Mouse (Mus musculus) midbrain, embryonic 14.5 days (tissue): ENCODE results near the gene Atf2. TPM values are rescaled to one million over a fixed set of nuclear protein-coding genes. Genes with fewer than 3 reads are reported as not detected.

ENCODE experiments used
- ATAC-seq: fragments of 200-750 bp; cut with Nextera tagmentation; 2 replicates; pipeline ENCODE4 v1.8.0; 2017; ENCODE audit warnings: moderate number of reproducible peaks, moderate library complexity; ENCODE audit not compliant: low FRiP score, low TSS enrichment
- DNase-seq: peaks from one replicate; pipeline ENCODE4 v3.0.0-alpha.2; 2015
- H3K27ac ChIP-seq: fragments of 300-500 bp; sonication (generic); replicated peaks from 2 replicates; pipeline ENCODE4 v1.5.1; 2014; ENCODE audit warnings: mild to moderate bottlenecking, low read depth, low read length, moderate library complexity
- H3K27me3 ChIP-seq: fragments of 300-500 bp; sonication (generic); 2 replicates; pipeline ENCODE4 v1.6.1; 2014; ENCODE audit warnings: low read length, control low read depth, mixed read lengths; ENCODE audit not compliant: control insufficient read depth, insufficient read depth
- H3K36me3 ChIP-seq: fragments of 300-500 bp; sonication (generic); 2 replicates; pipeline ENCODE4 v1.6.1; 2014; ENCODE audit warnings: low read length, control low read depth; ENCODE audit not compliant: control insufficient read depth, insufficient read depth
- H3K4me1 ChIP-seq: fragments of 300-500 bp; sonication (generic); 2 replicates; pipeline ENCODE4 v1.6.1; 2014; ENCODE audit warnings: mild to moderate bottlenecking, antibody characterized with exemption, low read length, control low read depth; ENCODE audit not compliant: control insufficient read depth, insufficient read depth
- H3K4me2 ChIP-seq: fragments of 300-500 bp; sonication (generic); 2 replicates; pipeline ENCODE4 v1.6.1; 2014; ENCODE audit warnings: mild to moderate bottlenecking, low read length, moderate library complexity
- H3K4me3 ChIP-seq: fragments of 300-500 bp; sonication (generic); replicated peaks from 2 replicates; pipeline ENCODE4 v1.5.1; 2014; ENCODE audit warnings: low read depth, low read length
- H3K9ac ChIP-seq: fragments of 300-500 bp; sonication (generic); replicated peaks from 2 replicates; pipeline ENCODE4 v1.6.1; 2014; ENCODE audit warnings: mild to moderate bottlenecking, low read length, moderate library complexity
- H3K9me3 ChIP-seq: fragments of 300-500 bp; sonication (generic); 2 replicates; pipeline ENCODE4 v1.6.1; 2016; ENCODE audit warnings: low read length, control low read depth, mixed read lengths; ENCODE audit not compliant: control insufficient read depth
- WGBS: fragments of 180-500 bp; shearing (Covaris S2); extraction: QIAGEN DNeasy Blood & Tissue Kit; methylation state at CpG from one replicate; pipeline ENCODE4 v1.1.7; 2014; 5-methylcytosine and 5-hydroxymethylcytosine counted together
- polyA plus RNA-seq: library from polyadenylated mRNA; unstranded; fragments of >200 nt; fragmentation: Nextera tagmentation; extraction: Ambion mirVana; gene quantifications from 2 replicates; pipeline ENCODE4 v1.2.1, GENCODE M21; 2014

Gene Atf2
- polyA plus RNA-seq, 1 experiment from 2014 or later, result 122 TPM

GRCm38 (mm10) chr2:73790332-73790731 is 102.1 kb downstream of the Atf2 start:
- DNase-seq (peak; percentile 58), ATAC-seq (no peak)
- H3K4me1 ChIP-seq, result no peaks in the 10 kb centered on the region
- no peaks in the 10 kb centered on the region for H3K27me3 ChIP-seq
- H3K9ac ChIP-seq, result no peak overlapping the region
- 76% methylated on average over 2 of the region's 2 CpGs for WGBS
- H3K9me3 ChIP-seq, result no peaks in the 10 kb centered on the region
- no peak overlapping the region for H3K27ac ChIP-seq
- H3K4me2 ChIP-seq, result no peak overlapping the region
- H3K36me3 ChIP-seq, result no peaks in the 10 kb centered on the region
- no peak overlapping the region for H3K4me3 ChIP-seq

- Histone ChIP-seq H3K4me3 (no peak overlapping the region), H3K9ac (no peak overlapping the region), H3K4me2 (no peak overlapping the region), H3K36me3 (no peaks in the 10 kb centered on the region), H3K27ac (no peak overlapping the region), H3K9me3 (no peaks in the 10 kb centered on the region), H3K4me1 (no peaks in the 10 kb centered on the region), H3K27me3 (no peaks in the 10 kb centered on the region)
- DNase-seq (no peak), ATAC-seq (no peak)
- 84% methylated on average over 6 of the region's 6 CpGs for WGBS
Observed at GRCm38 (mm10) chr2:73788395-73788794, 104.0 kb downstream of the Atf2 start.

- Histone ChIP-seq H3K4me2 (no peak overlapping the region), H3K27me3 (no peaks in the 10 kb centered on the region), H3K4me3 (no peak overlapping the region), H3K4me1 (peaks cover 15% of the 10 kb centered on the region), H3K36me3 (no peaks in the 10 kb centered on the region), H3K9me3 (no peaks in the 10 kb centered on the region), H3K27ac (no peak overlapping the region), H3K9ac (no peak overlapping the region)
- no peak for DNase-seq
- WGBS, result 53% methylated on average over 9 of the region's 9 CpGs
- no peak for ATAC-seq
Observed at GRCm38 (mm10) chr2:73782371-73782905, 110.0 kb downstream of the Atf2 start.

GRCm38 (mm10) chr2:73780321-73781010 is 112.0 kb downstream of the Atf2 start:
- Histone ChIP-seq H3K9me3 (no peaks in the 10 kb centered on the region), H3K27me3 (no peaks in the 10 kb centered on the region), H3K4me2 (peak overlapping the region; percentile 26), H3K36me3 (no peaks in the 10 kb centered on the region), H3K27ac (peak overlapping the region; percentile 45), H3K4me3 (no peak overlapping the region), H3K4me1 (peaks cover 15% of the 10 kb centered on the region), H3K9ac (no peak overlapping the region)
- peak; percentile 48 for DNase-seq
- WGBS, result 59% methylated on average over 14 of the region's 14 CpGs
- no peak for ATAC-seq

- ATAC-seq, result no peak
- peak; percentile 91 for DNase-seq
- H3K9ac ChIP-seq, result no peak overlapping the region
- H3K4me3 ChIP-seq, result no peak overlapping the region
- H3K9me3 ChIP-seq, result no peaks in the 10 kb centered on the region
- no peaks in the 10 kb centered on the region for H3K27me3 ChIP-seq
- 21% methylated on average over 7 of the region's 7 CpGs for WGBS
- no peaks in the 10 kb centered on the region for H3K36me3 ChIP-seq
- H3K4me1 ChIP-seq, result peaks cover 15% of the 10 kb centered on the region
- H3K4me2 ChIP-seq, result peak overlapping the region; percentile 26
- peak overlapping the region; percentile 45; the same call in 1 of the 2 replicates for H3K27ac ChIP-seq
Observed at GRCm38 (mm10) chr2:73779796-73780195, 112.6 kb downstream of the Atf2 start.

GRCm38 (mm10) chr2:73779016-73779595 is 113.3 kb downstream of the Atf2 start:
- ATAC-seq (no peak), DNase-seq (peak; percentile 40)
- Histone ChIP-seq H3K36me3 (no peaks in the 10 kb centered on the region), H3K9me3 (no peaks in the 10 kb centered on the region), H3K27ac (no peak overlapping the region), H3K4me1 (peaks cover 15% of the 10 kb centered on the region), H3K27me3 (no peaks in the 10 kb centered on the region), H3K4me3 (no peak overlapping the region), H3K9ac (no peak overlapping the region), H3K4me2 (no peak overlapping the region)
- 50% methylated on average over 4 of the region's 4 CpGs for WGBS

GRCm38 (mm10) chr2:73776936-73777335 is 115.5 kb downstream of the Atf2 start:
- Histone ChIP-seq H3K9ac (no peak overlapping the region), H3K4me3 (no peak overlapping the region), H3K36me3 (no peaks in the 10 kb centered on the region), H3K4me1 (peaks cover 28% of the 10 kb centered on the region), H3K4me2 (peak overlapping the region; percentile 50), H3K27me3 (no peaks in the 10 kb centered on the region), H3K27ac (no peak overlapping the region; the same call in 1 of the 2 replicates), H3K9me3 (no peaks in the 10 kb centered on the region)
- no peak for DNase-seq
- ATAC-seq, result no peak
- WGBS, result 27% methylated on average over 4 of the region's 4 CpGs

GRCm38 (mm10) chr2:73775683-73776310 is 116.6 kb downstream of the Atf2 start:
- WGBS, result under 1% methylated on average over 22 of the region's 22 CpGs
- H3K27me3 ChIP-seq, result no peaks in the 10 kb centered on the region
- ATAC-seq (peak; percentile 7; the same call in 1 of the 2 replicates), DNase-seq (no peak)
- H3K4me1 ChIP-seq, result peaks cover 28% of the 10 kb centered on the region
- no peaks in the 10 kb centered on the region for H3K9me3 ChIP-seq
- peak overlapping the region; percentile 73 for H3K4me3 ChIP-seq
- peak overlapping the region; percentile 50 for H3K4me2 ChIP-seq
- H3K27ac ChIP-seq, result peak overlapping the region; percentile 95
- H3K36me3 ChIP-seq, result no peaks in the 10 kb centered on the region
- peak overlapping the region; percentile 81 for H3K9ac ChIP-seq
